ENCODE assay signal across 18 mouse cellular contexts in the genomic region with DNA sequence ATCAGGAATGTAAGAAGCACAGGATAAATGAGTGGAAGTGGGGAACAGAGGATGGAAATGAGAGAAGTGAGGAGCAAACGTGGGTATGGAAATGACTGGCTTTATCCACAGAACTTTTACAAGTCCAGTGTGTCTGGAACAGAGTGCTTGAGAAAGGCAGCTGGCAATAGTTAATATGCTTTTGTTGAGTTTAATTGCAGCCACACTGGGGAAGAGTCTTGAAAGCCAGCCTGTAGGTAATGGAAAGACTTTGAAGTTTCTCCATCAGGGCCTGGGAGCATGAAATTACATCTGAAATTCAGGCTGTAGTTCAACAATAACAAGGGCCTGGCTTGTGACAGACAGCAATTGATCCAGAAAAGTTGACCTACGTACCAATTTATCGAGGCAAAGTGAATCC.
"Had no signal": no experiment of that assay in that cellular context is flagged by ENCODE, and none has a peak within 500 bp of the region (broad histone marks: within the 10 kb centered on the region; RNA-seq: fewer than 3 reads in every experiment).

No protein-coding gene starts in this region.

- H3K9ac ChIP-seq: kidney, embryonic 15.5 days; liver, embryonic 13.5 days; lung, embryonic 14.5 days; midbrain, embryonic 13.5 days; neural tube, embryonic 13.5 days had no signal

- H3K36me3 ChIP-seq: kidney, embryonic 15.5 days; liver, embryonic 13.5 days; midbrain, embryonic 10.5 days; midbrain, embryonic 13.5 days; neural tube, embryonic 13.5 days had no signal

- ATAC-seq: lung, postnatal 0 days; midbrain, embryonic 13.5 days; midbrain, embryonic 16.5 days had no signal

- H3K4me2 ChIP-seq: kidney, embryonic 15.5 days; liver, embryonic 13.5 days; lung, embryonic 14.5 days; midbrain, embryonic 13.5 days; neural tube, embryonic 13.5 days had no signal

- H3K27me3 ChIP-seq: kidney, embryonic 15.5 days; liver, embryonic 13.5 days; midbrain, embryonic 13.5 days; neural tube, embryonic 13.5 days had no signal

- H3K9me3 ChIP-seq: kidney, embryonic 15.5 days; liver, embryonic 13.5 days; midbrain, embryonic 10.5 days; neural tube, embryonic 13.5 days had no signal

- DNase-seq: kidney, adult 11 months; kidney, adult 8-10 months; kidney, postnatal 10 days; kidney, postnatal 36 days; left cerebral cortex, postnatal 4 days; liver, embryonic 13.5 days; lung, embryonic 14.5 days; retina, postnatal 1 day; thymus, adult 18-20 months; thymus, postnatal 36 days had no signal

- H3K4me3 ChIP-seq: kidney, embryonic 15.5 days; liver, embryonic 13.5 days; midbrain, embryonic 10.5 days; midbrain, embryonic 13.5 days; myocyte; neural tube, embryonic 13.5 days had no signal

- H3K27ac ChIP-seq: kidney, embryonic 15.5 days; liver, embryonic 13.5 days; macrophage; midbrain, embryonic 10.5 days; midbrain, embryonic 13.5 days; neural tube, embryonic 13.5 days had no signal

- H3K4me1 ChIP-seq: kidney, embryonic 15.5 days; liver, embryonic 13.5 days; midbrain, embryonic 10.5 days; midbrain, embryonic 13.5 days; neural tube, embryonic 13.5 days had no signal
